Mouse (Mus musculus): ENCODE measurements around the gene Zc3h12c. TPM values are rescaled to one million over a fixed set of nuclear protein-coding genes. Genes with fewer than 3 reads are reported as not detected.
"Not testable (repeated sequence)": the region's sequence is repeated elsewhere in the genome, so short reads cannot be mapped to it uniquely, and the experiment has no call there.

Gene Zc3h12c
- total RNA-seq, 1 experiment from 2014 or later = 5.5 TPM

DNA sequence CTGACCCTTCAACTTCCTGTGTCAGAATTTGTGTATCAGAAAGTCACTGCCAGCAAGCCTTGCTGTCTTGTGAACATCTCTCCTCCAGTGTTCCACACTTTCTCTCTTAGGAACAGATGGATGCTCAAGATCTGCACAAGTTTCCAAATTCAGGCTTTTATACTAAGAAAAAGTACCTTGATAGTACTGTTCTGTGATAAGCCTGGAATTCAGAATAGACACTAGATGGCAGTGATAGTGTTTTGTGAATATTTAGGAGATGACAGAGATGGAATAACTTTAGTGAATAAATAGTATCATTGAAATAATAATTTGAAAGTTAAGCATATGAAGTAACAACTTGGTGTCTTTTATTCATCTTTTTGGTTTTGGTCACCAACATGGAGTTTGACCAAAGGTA, 96.2 kb downstream of the Zc3h12c start:
- ATAC-seq (replicated peaks; ENCODE audit: insufficient number of reproducible peaks, low FRiP score, low TSS enrichment, poor library complexity, severe bottlenecking) = no peak

DNA sequence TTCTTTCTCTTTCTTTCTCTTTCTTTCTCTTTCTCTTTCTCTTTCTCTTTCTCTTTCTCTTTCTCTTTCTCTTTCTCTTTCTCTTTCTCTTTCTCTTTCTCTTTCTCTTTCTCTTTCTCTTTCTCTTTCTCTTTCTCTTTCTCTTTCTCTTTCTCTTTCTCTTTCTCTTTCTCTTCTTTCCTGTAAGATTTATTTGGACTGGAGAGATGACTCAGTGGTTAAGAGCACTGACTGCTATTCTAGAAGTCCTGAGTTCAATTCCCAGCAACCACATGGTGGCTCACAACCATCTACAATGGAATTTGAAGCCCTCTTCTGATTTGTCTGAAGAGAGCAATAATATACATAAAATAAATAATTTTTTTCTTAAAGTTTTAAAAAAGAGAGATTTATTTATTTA, 97.0 kb downstream of the Zc3h12c start:
- not testable (repeated sequence) for ATAC-seq (replicated peaks; ENCODE audit: insufficient number of reproducible peaks, low FRiP score, low TSS enrichment, poor library complexity, severe bottlenecking)

DNA sequence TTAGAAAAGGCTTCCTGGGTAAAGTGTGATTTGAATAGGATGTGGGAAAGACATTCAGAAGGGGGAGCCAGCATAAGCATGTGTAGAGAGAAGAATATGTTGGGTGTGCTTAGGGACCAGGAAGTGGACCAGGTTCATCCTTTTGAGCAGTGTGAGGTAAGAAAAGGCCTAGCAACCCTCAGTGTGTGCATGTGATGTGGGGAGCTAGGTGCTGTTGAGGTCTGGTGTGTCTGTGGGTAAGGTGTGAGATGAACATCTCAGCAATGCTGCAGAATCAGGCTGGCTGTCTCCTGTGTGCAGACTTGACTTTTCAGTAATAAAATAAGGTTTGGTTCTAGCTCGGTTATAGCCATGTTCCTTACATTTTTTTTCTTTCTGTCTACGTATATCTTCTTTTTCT, 98.3 kb downstream of the Zc3h12c start:
- peak; percentile 56 for ATAC-seq (replicated peaks; ENCODE audit: insufficient number of reproducible peaks, low FRiP score, low TSS enrichment, poor library complexity, severe bottlenecking)

Other genes starting within 250 kb of the Zc3h12c start
- gene Fdx1, start 205.0 kb downstream of the Zc3h12c start, total RNA-seq (2017) = 0.75 to 4.9 TPM in 2 of 3 replicates, not detected in the other
- gene Rdx, start 121.4 kb downstream of the Zc3h12c start, total RNA-seq (2017) = 99.0 to 134 TPM (median 123 TPM) in 3 replicates

Data from monocyte, adult 5-6 weeks (primary cell).